Mouse (Mus musculus) cerebellum, adult 18-20 months (tissue): ENCODE results near the gene Clec16a.

Source experiments
- DNase-seq, 2 experiments: peaks; one replicate each; pipeline ENCODE4 v3.0.0; 2021

Gene Clec16a

DNA sequence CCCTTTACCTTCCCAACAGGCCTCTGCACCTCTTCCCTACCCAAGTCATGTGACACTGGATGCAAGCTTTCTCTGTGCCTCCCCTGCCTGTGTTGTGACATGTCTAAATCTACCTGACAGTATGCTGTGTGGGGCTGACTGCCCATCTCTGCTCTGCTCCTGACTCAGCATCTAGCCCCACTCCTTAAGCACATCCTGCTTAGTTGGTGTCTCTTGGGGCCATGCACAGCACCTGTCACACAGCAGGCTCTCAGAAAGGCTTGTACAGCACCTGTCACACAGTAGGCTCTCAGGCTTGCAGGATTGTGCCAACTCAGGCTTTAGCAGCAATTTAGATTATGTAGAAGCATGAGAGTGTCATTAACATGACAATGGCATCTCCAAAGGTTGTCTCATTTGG, 106.7 kb downstream of the Clec16a start:
- DNase-seq, result no peak

GRCm38 (mm10) chr16:10652935-10653334, 107.8 kb downstream of the Clec16a start:
- DNase-seq, result no peak

DNA sequence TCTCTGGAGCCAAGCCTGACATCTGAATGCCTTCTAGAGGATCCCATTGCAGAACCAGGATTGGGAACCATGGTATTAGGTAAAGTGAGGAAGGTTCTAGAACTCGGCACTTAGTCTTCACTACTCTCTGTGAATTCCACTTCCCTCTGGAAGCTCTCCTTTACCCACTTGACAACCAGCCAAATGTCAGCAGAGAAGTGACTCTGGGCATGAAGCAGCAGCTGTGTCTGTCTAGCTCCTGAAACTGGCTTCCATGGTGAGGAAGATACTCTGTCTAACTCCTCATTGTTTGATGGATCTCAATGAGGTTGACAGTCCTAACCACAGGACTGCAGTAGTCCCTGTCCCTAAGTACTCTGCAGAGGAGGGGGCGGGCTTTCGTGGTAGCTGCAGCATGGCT, 110.1 kb downstream of the Clec16a start:
- DNase-seq, result no peak

DNA sequence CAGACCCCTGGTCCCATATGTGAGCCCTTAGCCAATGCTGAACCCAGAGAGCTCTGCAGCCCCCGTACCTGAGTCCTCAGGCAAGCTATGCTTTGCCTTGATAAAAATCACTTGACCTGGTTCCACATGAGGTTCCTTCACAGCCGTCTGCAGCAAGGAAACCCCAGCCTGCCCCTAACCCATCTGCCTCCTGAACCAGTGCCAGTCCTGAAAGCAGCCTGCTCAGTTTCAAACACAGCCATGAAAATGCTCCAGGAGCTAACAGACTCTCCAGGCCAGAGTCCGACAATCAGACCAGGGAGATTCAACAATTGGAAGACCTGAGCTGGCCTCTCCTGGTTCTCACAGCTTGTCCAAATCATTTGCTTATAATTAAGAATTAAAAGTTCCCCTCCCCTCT, 110.8 kb downstream of the Clec16a start:
- peak; percentile 21 to 27 for DNase-seq

- no peak for DNase-seq
Observed at GRCm38 (mm10) chr16:10656461-10656860, 111.3 kb downstream of the Clec16a start.

DNA sequence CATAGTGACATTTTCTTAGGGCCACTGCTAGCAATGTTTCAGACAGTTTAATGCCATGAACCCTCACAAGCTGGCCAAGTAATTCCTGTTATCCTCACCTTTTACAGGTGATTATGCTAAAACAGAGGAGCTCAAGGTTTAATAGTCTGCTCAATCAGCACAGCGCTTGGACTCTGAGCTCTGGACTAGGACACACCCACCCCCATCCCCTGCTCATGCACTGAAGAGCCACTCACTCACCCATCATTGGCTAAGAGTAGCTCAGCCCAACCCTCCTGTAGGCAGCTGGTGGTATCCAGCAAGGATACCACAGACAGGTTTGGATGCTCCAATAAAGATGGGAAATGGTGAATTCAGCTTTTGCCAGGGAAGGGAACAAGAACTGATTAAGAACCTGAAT, 111.8 kb downstream of the Clec16a start:
- no peak for DNase-seq

DNA sequence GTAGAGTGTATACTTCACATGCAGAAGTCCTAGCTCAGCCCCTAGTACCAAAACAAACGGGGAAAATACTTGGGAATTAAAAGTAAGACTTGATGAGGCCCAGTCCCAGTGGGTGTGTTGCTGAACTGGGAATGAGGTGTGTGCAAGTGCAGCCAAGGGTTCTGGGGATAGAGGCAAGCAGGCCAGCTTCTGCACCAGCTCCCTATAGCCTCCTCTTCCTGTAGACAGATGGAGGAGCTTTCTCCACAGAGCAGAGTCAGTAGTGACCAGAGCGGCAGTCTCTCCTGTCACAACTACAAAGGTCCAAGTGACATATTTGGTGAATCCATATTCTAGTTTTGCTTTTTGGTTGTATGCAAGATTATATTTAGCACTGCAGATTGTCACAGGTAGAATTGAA, 114.1 kb downstream of the Clec16a start:
- peak; percentile 31 to 39 for DNase-seq

GRCm38 (mm10) chr16:10660526-10660925, 115.4 kb downstream of the Clec16a start:
- peak; percentile 27 to 30 for DNase-seq

- DNase-seq, result no peak
Observed at GRCm38 (mm10) chr16:10661385-10661784, 116.2 kb downstream of the Clec16a start.

- DNase-seq, result no peak
Observed at GRCm38 (mm10) chr16:10663890-10664731, 119.0 kb downstream of the Clec16a start.

DNA sequence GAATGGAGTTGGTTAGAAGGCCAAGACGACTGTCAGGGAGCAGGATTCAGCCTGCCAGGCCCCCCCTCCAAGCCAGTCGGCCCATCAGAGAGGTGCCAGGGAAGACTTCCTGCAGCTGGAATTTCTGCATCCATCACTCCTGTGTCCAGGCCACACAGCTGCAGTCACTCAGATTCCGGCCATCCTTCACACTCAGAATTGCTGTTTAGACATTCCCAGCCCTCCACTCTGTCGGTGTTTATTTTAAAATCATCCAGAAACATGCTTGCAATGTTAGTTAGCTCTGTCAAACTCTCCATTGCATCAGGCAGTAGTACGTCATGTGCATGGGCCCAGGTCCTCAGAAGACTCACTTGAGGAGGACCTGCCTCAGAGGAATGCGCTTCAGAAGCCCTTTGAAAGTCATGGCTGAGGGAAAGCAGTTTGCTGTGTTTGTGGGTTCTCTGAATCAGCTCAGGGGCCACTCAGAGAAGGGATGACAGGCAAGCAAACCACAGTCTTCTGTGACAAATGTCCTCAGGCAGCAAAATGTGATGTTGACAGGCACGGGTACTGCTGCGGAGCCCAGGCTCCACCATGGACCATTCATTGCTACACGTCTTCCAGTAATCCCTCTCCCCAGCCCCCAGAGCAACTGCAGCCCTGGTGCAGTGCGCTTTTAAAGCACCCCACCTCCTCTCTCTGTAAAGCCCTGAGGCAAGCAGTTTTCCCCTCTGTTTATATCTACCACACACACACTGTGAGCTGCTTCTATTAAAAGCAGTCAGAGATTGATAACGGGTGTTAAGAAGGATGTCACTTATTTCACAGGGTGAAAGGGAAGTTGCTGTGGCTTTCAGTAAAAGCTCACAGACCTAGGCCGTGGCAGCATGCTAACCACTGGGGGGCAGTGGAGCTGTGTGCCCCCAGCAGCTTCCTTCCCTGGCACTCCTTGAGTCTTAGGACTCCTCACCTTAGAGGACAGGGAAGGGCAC, 120.1 kb downstream of the Clec16a start:
- DNase-seq, result no peak

DNA sequence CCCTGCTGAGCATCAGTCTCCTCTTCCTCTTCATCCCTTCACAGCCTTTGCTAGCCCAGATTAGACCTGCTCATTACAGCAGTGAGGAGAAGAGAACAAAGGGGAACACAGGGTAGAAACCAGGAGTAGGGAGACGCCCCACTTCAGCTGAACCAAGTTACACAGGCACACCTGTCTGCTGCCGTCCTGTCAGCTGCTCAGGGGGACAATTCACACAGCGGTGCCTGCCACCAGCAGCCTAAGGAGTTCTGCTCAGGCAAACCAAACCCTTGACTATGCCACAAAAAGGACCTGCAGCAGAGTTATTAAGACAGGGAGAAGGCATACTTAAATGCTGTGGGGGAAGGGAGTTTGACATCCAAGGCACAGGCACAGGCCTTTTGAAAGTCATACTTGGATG, 121.6 kb downstream of the Clec16a start:
- no peak for DNase-seq

DNA sequence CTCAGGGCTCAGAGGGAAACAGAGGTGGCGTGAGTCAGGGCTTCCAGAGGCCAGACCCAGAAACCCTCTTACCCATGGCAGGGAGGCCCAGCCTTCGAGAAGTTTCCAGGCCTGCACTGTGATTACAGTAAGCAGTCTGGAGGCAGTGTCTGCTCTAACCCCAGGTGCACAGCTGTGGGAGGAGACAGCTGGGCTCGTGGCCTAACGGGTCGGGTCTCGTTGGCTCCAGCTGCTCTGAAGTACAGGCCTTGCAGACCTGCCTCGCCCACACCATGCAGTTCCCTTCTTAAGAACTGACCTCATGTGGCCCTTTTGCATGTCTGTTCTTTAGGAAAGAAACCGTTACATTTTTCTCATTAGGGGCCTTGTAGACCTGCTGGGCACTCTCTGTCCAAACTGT, 123.3 kb downstream of the Clec16a start:
- no peak for DNase-seq

- no peak for DNase-seq
Observed at GRCm38 (mm10) chr16:10668991-10669703, 124.0 kb downstream of the Clec16a start.

DNA sequence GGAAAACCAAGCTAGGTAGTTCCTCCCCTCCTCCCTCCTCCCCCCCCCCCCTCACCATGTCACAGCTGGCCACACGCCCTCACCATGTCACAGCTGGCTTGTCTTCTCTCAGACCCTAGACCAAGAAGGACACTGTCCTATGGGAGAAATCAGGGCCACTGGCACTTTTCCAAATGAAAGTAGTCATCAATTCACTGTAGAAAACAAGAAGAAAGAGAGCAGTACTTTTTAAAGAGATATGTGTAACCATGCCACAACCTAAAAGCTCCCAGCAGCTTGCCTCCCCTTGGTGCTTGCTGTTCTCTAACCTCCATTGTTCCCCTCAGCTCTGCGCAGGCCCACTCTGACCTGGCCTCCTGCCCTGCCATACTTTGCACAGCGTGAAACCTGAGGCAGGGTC, 124.8 kb downstream of the Clec16a start:
- DNase-seq, result no peak

DNA sequence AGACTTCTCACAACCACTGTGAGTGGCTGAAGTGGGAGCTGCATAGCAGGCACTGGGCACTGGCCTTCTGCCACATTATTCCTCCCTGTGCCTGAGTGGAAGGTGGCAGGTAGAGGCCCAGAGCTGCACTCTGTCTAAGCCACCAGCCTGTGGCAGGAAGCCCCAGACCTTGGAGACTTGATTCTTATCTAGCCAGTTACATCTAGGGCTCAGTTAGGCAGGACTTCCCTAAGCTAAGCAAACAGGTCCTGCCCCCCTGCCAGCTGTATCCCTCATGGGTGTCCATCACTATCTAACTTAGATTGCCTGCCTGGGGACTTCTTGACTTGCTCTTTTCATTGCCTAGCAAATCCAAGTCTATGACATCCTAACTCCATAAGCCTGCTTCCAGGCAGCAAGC, 127.4 kb downstream of the Clec16a start:
- DNase-seq, result no peak

GRCm38 (mm10) chr16:10674020-10674419, 128.9 kb downstream of the Clec16a start:
- DNase-seq, result no peak

- no peak for DNase-seq
Observed at GRCm38 (mm10) chr16:10674957-10675356, 129.8 kb downstream of the Clec16a start.

- DNase-seq, result no peak
Observed at GRCm38 (mm10) chr16:10675612-10676011, 130.5 kb downstream of the Clec16a start.

DNA sequence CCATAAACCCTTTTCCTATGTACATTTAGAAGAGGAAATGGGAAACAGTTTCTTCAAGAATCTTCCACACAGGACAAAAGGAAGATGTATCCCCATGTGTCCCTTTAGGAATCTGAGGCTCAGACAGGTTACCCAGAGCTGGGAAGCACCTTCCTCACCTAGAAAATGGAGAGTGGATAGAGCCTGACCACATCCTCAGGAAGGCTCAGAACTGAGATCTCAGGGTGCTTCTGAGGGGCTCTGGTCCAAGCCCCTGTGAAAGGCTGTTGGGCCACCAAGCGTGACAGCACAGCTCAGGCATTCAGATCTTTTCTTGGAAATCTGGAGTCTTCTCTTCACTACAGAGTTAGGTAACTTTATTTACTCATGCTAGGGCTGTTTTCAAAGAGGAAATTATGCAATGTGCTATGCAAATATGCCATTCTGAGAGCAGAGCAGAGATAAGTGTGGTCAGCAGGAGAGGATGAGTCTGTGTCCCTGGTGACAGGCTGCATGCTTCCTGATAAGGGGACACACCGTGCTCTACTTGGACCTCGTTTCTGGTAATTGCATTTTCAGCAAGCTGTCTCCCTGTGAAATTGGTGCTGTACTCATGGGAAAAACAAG, 131.4 kb downstream of the Clec16a start:
- no peak for DNase-seq

DNA sequence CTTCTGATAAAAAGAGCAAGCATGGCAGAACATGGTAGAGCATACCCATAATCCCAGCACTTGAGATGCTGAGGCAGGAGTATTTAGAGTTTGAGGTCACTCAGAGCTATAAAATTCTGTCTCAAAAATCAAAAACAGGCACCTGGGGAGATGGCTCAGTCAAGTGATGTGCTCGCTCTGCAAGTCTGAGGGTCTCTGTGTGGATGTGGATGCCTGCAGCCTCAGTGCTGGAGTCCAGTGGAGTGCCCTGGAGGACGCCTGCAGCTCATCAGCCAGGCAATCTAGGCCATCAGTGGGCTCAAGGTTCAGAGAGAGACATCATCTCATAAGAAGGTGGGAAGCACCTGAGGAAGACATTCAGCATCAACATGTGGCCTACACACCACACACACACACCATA, 137.4 kb downstream of the Clec16a start:
- no peak for DNase-seq

GRCm38 (mm10) chr16:10683193-10684000, 138.3 kb downstream of the Clec16a start:
- no peak for DNase-seq
